Mouse (Mus musculus): ENCODE measurements around the gene AC170998.1.

- TF ChIP-seq CTCF (IDR thresholded peaks at IDR 0.05; ENCODE audit: low read depth) = no peak
- no peak for TF ChIP-seq EP300 (IDR thresholded peaks at IDR 0.05; ENCODE audit: low read depth)
Measured at GRCm38 (mm10) chr17:28769875-28770421, 44.1 kb downstream of the AC170998.1 start.
